Mouse (Mus musculus) kidney, embryonic 14.5 days (tissue): ENCODE results near the gene Ptpra. TPM values are rescaled to one million over a fixed set of nuclear protein-coding genes. Genes with fewer than 3 reads are reported as not detected.

Source experiments
- ATAC-seq: fragments of 200-750 bp; cut with Nextera tagmentation; 2 replicates; pipeline ENCODE4 v1.8.0; 2017; ENCODE audit warnings: moderate number of reproducible peaks, mild to moderate bottlenecking, moderate TSS enrichment, moderate library complexity; ENCODE audit not compliant: low FRiP score, low TSS enrichment
- H3K27ac ChIP-seq: fragments of 300-500 bp; sonication (generic); 2 replicates; pipeline ENCODE4 v1.5.1; 2014; ENCODE audit warnings: low read depth, mild to moderate bottlenecking, low read length, moderate library complexity, mixed read lengths
- H3K27me3 ChIP-seq: fragments of 300-500 bp; sonication (generic); 2 replicates; pipeline ENCODE4 v1.6.1; 2014; ENCODE audit warnings: mild to moderate bottlenecking, low read length; ENCODE audit not compliant: control insufficient read depth, insufficient read depth
- H3K36me3 ChIP-seq: fragments of 300-500 bp; sonication (generic); 2 replicates; pipeline ENCODE4 v1.6.1; 2014; ENCODE audit warnings: low read length, mixed read lengths; ENCODE audit not compliant: control insufficient read depth, insufficient read depth
- H3K4me1 ChIP-seq: fragments of 300-500 bp; sonication (generic); 2 replicates; pipeline ENCODE4 v1.6.1; 2014; ENCODE audit warnings: low read length, mixed read lengths; ENCODE audit not compliant: control insufficient read depth, insufficient read depth
- H3K4me2 ChIP-seq: fragments of 300-500 bp; sonication (generic); replicated peaks from 2 replicates; pipeline ENCODE4 v1.6.1; 2014; ENCODE audit warnings: low read depth, mild to moderate bottlenecking, low read length
- H3K4me3 ChIP-seq: fragments of 300-500 bp; sonication (generic); 2 replicates; pipeline ENCODE4 v1.5.1; 2014; ENCODE audit warnings: mild to moderate bottlenecking, low read length
- H3K9ac ChIP-seq: fragments of 300-500 bp; sonication (generic); 2 replicates; pipeline ENCODE4 v1.6.1; 2014; ENCODE audit warnings: low read depth, mild to moderate bottlenecking, low read length, moderate library complexity
- H3K9me3 ChIP-seq: fragments of 300-500 bp; sonication (generic); 2 replicates; pipeline ENCODE4 v1.6.1; 2016; ENCODE audit warnings: low read length; ENCODE audit not compliant: control insufficient read depth
- WGBS: fragments of 180-500 bp; shearing (Covaris S2); extraction: QIAGEN DNeasy Blood & Tissue Kit; methylation state at CpG from one replicate; pipeline ENCODE4 v1.1.7; 2014; 5-methylcytosine and 5-hydroxymethylcytosine counted together
- polyA plus RNA-seq: library from polyadenylated mRNA; unstranded; fragments of >200 nt; fragmentation: Nextera tagmentation; extraction: Ambion mirVana; gene quantifications from 2 replicates; pipeline ENCODE4 v1.2.1, GENCODE M21; 2014

Ptpra gene
- polyA plus RNA-seq, 1 experiment from 2014 or later = 107 TPM

DNA sequence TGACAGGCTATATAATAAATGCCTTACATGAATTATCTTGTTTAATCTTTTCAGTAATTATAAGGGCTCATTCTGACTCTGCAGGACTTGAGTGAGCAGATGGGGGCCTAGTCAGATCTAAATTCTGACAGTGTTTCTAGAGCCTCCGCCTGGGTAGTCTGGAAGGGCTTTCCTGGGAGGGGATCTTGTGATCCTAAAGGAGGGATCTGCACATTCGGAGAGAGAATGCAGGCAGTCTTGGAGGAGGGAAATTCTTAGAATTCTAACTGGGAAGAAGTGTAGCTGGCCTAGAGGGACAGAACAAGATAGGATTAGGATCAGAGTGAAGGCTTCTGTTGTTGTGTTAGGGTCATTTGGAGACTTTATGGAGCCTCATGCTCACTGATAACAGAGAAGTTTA, 2.2 kb downstream of the Ptpra start:
- H3K36me3 ChIP-seq = no peaks in the 10 kb centered on the region
- no peak for ATAC-seq
- H3K4me2 ChIP-seq = no peak overlapping the region
- no peaks in the 10 kb centered on the region for H3K27me3 ChIP-seq
- 79% methylated on average over 2 of the region's 2 CpGs for WGBS
- no peak overlapping the region for H3K4me3 ChIP-seq
- no peaks in the 10 kb centered on the region for H3K9me3 ChIP-seq
- no peak overlapping the region for H3K27ac ChIP-seq
- H3K4me1 ChIP-seq = peaks cover 20% of the 10 kb centered on the region
- H3K9ac ChIP-seq = no peak overlapping the region

DNA sequence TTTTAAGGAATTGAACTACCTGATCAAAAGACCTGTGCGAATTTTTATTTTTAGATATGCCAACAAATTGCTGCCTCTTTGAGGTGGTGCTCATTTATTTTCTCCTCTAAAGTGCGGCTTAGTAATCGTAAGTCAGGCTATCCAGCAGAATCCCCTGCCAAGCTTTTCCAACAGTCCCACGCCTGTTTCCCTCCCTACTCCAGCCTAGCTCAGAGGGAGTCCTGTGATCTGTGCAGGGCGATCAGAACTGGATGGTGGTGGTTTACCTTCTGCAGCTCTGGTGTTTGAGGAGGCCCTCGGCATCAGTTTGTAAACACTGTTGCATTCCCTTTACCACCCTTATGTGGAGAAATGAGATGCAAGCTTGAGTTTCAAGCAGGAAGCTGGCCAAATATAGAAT, 3.3 kb downstream of the Ptpra start:
- Histone ChIP-seq H3K27me3 (no peaks in the 10 kb centered on the region), H3K36me3 (no peaks in the 10 kb centered on the region), H3K9me3 (no peaks in the 10 kb centered on the region), H3K9ac (no peak overlapping the region), H3K27ac (no peak overlapping the region), H3K4me3 (no peak overlapping the region), H3K4me1 (peaks cover 20% of the 10 kb centered on the region), H3K4me2 (no peak overlapping the region)
- ATAC-seq = no peak
- WGBS = 81% methylated on average over 6 of the region's 6 CpGs

DNA sequence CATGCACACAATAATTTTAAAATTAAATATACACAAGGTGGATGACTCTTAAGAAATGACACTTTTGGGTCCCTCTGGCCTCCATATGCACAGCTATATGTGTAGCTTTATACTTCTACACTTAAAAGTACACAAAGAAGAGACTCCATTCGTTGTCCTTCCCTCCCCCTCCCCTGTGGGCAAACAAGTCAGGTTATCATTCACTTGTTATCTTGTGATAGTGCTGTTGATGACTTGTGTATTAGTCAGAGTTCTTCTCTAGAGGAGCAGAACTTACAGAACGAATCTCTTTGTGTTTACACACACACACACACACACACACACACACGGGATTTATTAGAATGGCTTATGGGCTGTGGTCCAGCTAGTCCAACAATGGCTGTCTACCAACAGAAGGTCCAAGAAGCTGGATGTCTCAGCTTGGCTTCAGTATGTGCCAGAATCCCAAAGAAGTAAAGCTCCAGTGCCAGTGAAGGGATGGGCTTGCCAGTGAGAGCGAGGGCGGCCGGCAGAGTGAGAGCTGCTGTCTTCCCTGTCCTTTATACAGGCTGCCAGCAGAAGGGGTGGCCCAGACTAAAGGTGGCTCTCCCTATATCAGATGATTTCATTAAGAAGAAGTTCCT, 4.8 kb downstream of the Ptpra start:
- ATAC-seq = no peak
- Histone ChIP-seq H3K9me3 (no peaks in the 10 kb centered on the region), H3K4me2 (no peak overlapping the region), H3K9ac (no peak overlapping the region), H3K27ac (no peak overlapping the region), H3K36me3 (no peaks in the 10 kb centered on the region), H3K4me3 (no peak overlapping the region), H3K27me3 (no peaks in the 10 kb centered on the region), H3K4me1 (peaks cover 16% of the 10 kb centered on the region)
- WGBS = 90% methylated on average over 6 of the region's 6 CpGs

DNA sequence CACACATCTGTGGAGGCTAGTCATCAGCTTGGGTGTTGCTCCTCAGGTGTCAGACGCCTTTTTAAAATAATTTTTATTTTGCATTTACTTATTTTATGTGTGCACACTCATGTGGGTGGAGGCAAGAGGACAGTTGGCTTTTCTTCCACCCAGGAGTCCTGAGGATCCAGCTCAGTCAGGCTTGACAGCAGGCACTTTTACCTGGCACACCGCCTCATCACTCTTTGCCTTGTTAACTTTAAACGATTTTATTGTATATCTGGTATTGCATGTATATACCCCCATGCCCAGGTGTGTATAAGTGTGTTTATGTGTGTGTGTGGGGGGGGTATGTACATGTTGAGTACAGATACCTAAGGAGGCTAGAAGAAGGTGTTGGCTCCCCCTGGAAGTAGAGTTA, 7.8 kb downstream of the Ptpra start:
- 88% methylated on average over 3 of the region's 3 CpGs for WGBS
- ATAC-seq = no peak
- Histone ChIP-seq H3K9me3 (no peaks in the 10 kb centered on the region), H3K4me3 (no peak overlapping the region), H3K9ac (no peak overlapping the region), H3K4me1 (peaks cover 9% of the 10 kb centered on the region; the same call in 1 of the 2 replicates), H3K4me2 (no peak overlapping the region), H3K27me3 (no peaks in the 10 kb centered on the region), H3K27ac (no peak overlapping the region), H3K36me3 (no peaks in the 10 kb centered on the region)

DNA sequence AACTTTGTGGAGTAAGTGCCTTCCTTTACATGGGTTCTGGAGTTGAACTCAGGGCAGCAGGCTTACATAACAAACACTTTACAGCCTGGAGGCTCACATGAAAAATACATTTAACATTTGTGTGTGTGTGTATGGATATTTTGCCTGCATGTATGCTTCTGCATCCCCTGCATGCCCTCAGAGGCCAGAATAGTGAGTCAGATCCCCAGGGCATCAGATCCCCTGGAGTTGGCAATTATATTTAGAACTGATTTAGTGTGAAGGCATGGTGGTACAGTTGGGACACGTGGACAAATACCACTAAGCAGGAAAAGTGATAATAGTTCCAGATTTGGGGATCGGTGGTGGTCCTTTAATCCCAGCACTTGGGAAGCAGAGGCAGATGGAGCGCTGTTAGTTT, 9.5 kb downstream of the Ptpra start:
- H3K36me3 ChIP-seq = peaks cover 2% of the 10 kb centered on the region; the same call in 1 of the 2 replicates
- H3K4me2 ChIP-seq = no peak overlapping the region
- H3K9ac ChIP-seq = no peak overlapping the region
- H3K27me3 ChIP-seq = no peaks in the 10 kb centered on the region
- H3K4me3 ChIP-seq = no peak overlapping the region
- H3K27ac ChIP-seq = no peak overlapping the region
- no peaks in the 10 kb centered on the region for H3K9me3 ChIP-seq
- peaks cover 9% of the 10 kb centered on the region; the same call in 1 of the 2 replicates for H3K4me1 ChIP-seq
- WGBS = 89% methylated on average over 3 of the region's 3 CpGs
- no peak for ATAC-seq

DNA sequence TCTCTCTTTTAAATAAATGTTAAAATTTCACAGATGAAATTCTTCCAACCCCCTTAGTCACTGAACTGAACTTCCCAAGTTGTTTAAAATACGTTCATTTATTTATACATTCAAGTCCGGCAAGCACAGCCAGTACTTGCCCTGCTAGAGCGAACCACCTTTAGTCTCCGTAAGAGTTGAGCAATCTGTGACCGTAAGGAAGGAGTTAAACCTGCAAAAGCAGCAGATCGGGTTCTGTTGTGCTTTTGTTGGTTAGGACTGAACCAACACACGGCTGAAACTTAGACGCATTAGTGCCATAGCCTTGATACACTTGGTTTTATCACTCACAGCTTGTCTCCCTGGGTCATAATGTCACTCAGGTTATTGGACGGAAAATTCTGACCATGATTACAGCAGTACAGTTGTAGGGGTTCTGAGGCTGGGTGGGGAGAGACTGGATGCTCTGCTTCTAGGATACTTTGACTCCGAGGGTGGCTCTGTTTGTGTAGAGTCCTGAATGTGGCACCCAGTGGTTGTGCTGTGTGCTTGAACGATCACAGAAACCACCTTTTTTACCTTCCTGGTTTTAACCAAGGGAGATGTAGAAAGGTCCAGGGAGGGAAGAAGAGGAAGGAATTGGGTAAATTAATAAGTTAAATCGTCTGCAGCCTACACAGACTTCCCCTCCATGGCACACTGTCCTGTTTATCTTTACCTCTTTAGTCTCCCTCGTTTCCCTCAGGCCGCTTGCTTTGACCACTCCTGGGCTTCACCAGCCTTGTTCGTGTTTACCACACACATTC, 11.4 kb downstream of the Ptpra start:
- Histone ChIP-seq H3K27me3 (no peaks in the 10 kb centered on the region), H3K4me1 (0 out of 2 replicates have a peak, but pooled peaks cover 3% of the 10 kb centered on the region), H3K36me3 (peaks cover 2% of the 10 kb centered on the region; the same call in 1 of the 2 replicates), H3K4me3 (no peak overlapping the region), H3K27ac (no peak overlapping the region), H3K9me3 (no peaks in the 10 kb centered on the region), H3K9ac (no peak overlapping the region), H3K4me2 (no peak overlapping the region)
- WGBS = 56% methylated on average over 15 of the region's 15 CpGs
- ATAC-seq = peak; percentile 35; the same call in 1 of the 2 replicates

DNA sequence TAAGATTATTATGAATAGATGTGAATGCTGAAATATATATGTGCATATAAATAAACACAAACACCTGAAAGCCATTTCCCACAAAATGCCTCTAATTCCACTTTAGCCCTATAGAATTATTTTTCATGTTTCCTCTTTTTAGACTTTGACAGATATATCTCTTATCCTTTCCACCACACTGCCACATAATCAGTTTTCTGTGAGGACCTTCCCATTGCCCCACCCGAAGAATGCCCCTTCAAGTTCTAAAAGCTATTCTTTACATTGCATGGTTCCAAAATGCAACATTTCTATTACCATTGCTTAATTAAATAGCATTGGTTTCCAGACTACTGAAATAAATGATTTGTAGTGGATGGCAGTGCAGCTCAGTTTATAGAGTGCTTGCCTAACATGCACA, 16.4 kb downstream of the Ptpra start:
- WGBS = 80% methylated on average over 1 of the region's 1 CpGs

DNA sequence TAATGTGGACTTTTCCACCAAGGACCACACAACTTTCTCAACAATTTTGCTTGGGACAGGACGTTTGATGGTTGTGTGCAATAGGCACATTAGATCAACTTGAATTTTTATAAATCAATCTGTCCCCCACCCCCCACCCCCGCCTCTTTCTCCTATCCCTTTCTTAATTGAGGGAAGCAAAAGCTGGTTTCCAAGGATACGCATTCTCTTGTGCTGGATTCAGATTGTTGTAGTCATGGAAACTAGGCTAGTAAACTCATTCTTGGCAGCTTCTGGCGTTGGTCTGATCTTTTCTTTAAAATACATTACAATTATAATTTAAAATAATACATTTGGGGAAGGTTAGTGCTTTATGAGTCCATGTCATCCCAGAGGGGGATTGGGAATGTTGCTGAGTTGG, 19.3 kb downstream of the Ptpra start:
- Histone ChIP-seq H3K27me3 (no peaks in the 10 kb centered on the region), H3K27ac (no peak overlapping the region), H3K4me2 (no peak overlapping the region), H3K36me3 (no peaks in the 10 kb centered on the region), H3K9me3 (no peaks in the 10 kb centered on the region), H3K4me3 (no peak overlapping the region), H3K9ac (no peak overlapping the region), H3K4me1 (no peaks in the 10 kb centered on the region)
- WGBS = 77% methylated on average over 4 of the region's 4 CpGs
- no peak for ATAC-seq

More for the DNA sequence above, 16.4 kb downstream of the Ptpra start:
- no peaks in the 10 kb centered on the region for H3K9me3 ChIP-seq
- H3K9ac ChIP-seq = no peak overlapping the region
- H3K4me2 ChIP-seq = no peak overlapping the region
- H3K36me3 ChIP-seq = peaks cover 2% of the 10 kb centered on the region; the same call in 1 of the 2 replicates
- ATAC-seq = no peak
- H3K27me3 ChIP-seq = no peaks in the 10 kb centered on the region
- H3K4me3 ChIP-seq = no peak overlapping the region
- H3K27ac ChIP-seq = no peak overlapping the region
- H3K4me1 ChIP-seq = no peaks in the 10 kb centered on the region

DNA sequence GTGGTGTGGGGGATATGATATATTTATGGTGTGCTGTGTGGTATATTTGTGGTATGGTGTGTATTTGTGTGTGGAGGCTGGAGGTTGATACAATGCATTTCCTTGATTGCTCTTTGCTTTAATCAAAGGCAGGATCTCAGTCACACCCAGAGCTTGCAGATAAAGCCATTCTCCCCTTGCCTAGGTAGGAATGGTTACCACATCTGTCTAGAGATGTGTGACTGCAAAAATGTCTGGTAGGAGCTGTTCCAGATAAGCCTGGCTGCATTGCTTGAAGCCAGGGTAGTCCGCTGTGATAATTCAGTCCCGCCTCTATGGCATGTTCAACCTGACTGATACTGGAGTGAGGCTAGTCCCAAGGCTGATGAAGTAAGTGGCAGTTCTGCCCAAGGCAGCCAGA, 19.9 kb downstream of the Ptpra start:
- Histone ChIP-seq H3K9ac (no peak overlapping the region), H3K36me3 (no peaks in the 10 kb centered on the region), H3K27me3 (no peaks in the 10 kb centered on the region), H3K4me1 (no peaks in the 10 kb centered on the region), H3K27ac (no peak overlapping the region), H3K9me3 (no peaks in the 10 kb centered on the region), H3K4me2 (no peak overlapping the region), H3K4me3 (no peak overlapping the region)
- no peak for ATAC-seq
- 90% methylated on average over 2 of the region's 2 CpGs for WGBS
